ENCODE assay signal across 8 mouse cellular contexts in genomic region chr1:159233426-159233825, GRCm38 (mm10). TPM values are rescaled to one million over a fixed set of nuclear protein-coding genes. Genes with fewer than 3 reads are reported as not detected.
DNase-seq lines count a peak whose midpoint lies in the region; ATAC-seq and TF ChIP-seq lines count a peak whose summit lies in the region.

No protein-coding gene starts in this region.

- no peaks in the 10 kb centered on the region for H3K36me3 ChIP-seq in forebrain, embryonic 16.5 days (ENCODE audit: control insufficient read depth, insufficient read depth)
- H3K36me3 ChIP-seq in liver, postnatal 0 days (replicated peaks; ENCODE audit: insufficient read depth, low read length) = no peaks in the 10 kb centered on the region

- TF ChIP-seq CTCF in liver, postnatal 0 days (IDR thresholded peaks at IDR 0.05; ENCODE audit: low read depth) = no peak

- DNase-seq in 3T3-L1 (ENCODE audit: low read depth, low spot score) = peak; percentile 63
- DNase-seq in CD4-positive helper T cell, adult 2 months (ENCODE audit: low read depth, low spot score) = peak; percentile 5
- DNase-seq in liver, postnatal 0 days = no peak
- no peak for DNase-seq in thymus, adult 18-20 months
- DNase-seq in MN1 (ENCODE audit: low spot score) = no peak
- no peak for DNase-seq in urinary bladder, adult 18-20 months (ENCODE audit: low spot score in 2 of 2)
- no peak for DNase-seq in gastrocnemius, postnatal 36 days

- no peak for TF ChIP-seq EP300 in liver, postnatal 0 days (IDR thresholded peaks at IDR 0.05; ENCODE audit: low read depth)

- no peaks in the 10 kb centered on the region for H3K27me3 ChIP-seq in forebrain, embryonic 16.5 days (replicated peaks; ENCODE audit: control insufficient read depth, insufficient read depth, low read length)
- H3K27me3 ChIP-seq in liver, postnatal 0 days (ENCODE audit: insufficient read depth, low read length) = no peaks in the 10 kb centered on the region

- peak overlapping the region; percentile 86 for H3K4me2 ChIP-seq in forebrain, embryonic 16.5 days (ENCODE audit: low read length)
- H3K4me2 ChIP-seq in liver, postnatal 0 days (ENCODE audit: low read depth, low read length) = peak overlapping the region; percentile 80

- peak overlapping the region; percentile 56 for H3K4me3 ChIP-seq in forebrain, embryonic 16.5 days (replicated peaks; ENCODE audit: low read length)
- H3K4me3 ChIP-seq in liver, postnatal 0 days (ENCODE audit: low read depth, low read length) = peak overlapping the region; percentile 74

- H3K9ac ChIP-seq in forebrain, embryonic 16.5 days (replicated peaks; ENCODE audit: low read depth, low read length) = peak overlapping the region; percentile 65
- H3K9ac ChIP-seq in liver, postnatal 0 days (replicated peaks) = peak overlapping the region; percentile 80

- H3K4me1 ChIP-seq in forebrain, embryonic 16.5 days (replicated peaks; ENCODE audit: control insufficient read depth, insufficient read depth, low read length) = peaks cover 19% of the 10 kb centered on the region
- H3K4me1 ChIP-seq in liver, postnatal 0 days (ENCODE audit: insufficient read depth) = peaks cover 28% of the 10 kb centered on the region

- H3K27ac ChIP-seq in forebrain, embryonic 16.5 days (ENCODE audit: low read length) = no peak overlapping the region
- H3K27ac ChIP-seq in liver, postnatal 0 days (ENCODE audit: low read depth) = peak overlapping the region; percentile 96

- 22% methylated on average over 5 of the region's 5 CpGs for whole genome bisulfite sequencing in forebrain, embryonic 16.5 days
- 9% methylated on average over 5 of the region's 5 CpGs for WGBS in liver, postnatal 0 days (ENCODE audit: insufficient replicate concordance)

- no peaks in the 10 kb centered on the region for H3K9me3 ChIP-seq in forebrain, embryonic 16.5 days (ENCODE audit: control insufficient read depth, low read length)
- no peaks in the 10 kb centered on the region for H3K9me3 ChIP-seq in liver, postnatal 0 days (ENCODE audit: low read length)

- ATAC-seq in forebrain, embryonic 16.5 days = no peak
- ATAC-seq in liver, postnatal 0 days = no peak

- intact Hi-C loops in gastrocnemius, postnatal 36 days (cut with DNase I) = no loop called here

RNA-seq across cellular contexts. Expression of gene Cop1, which starts 1.3 kb away (rescaled TPM):
- 24.3 and 26.0 TPM in 2 replicates for polyA plus RNA-seq in forebrain, embryonic 16.5 days (2015; fragmentation: Nextera tagmentation; extraction: Ambion mirVana)
- 32.8 and 33.2 TPM in 2 replicates for polyA plus RNA-seq in liver, postnatal 0 days (2015; fragmentation: Nextera tagmentation; extraction: Ambion mirVana)
- total RNA-seq in gastrocnemius, postnatal 36 days (2021) = 100 to 1,000 TPM; 131 to 135 TPM

Comparison
In these comparisons a context has a peak if more than half of its experiments do, and no peak if none do; other contexts are left out.
1. DNase-seq: peak in 3T3-L1 (single experiment) and CD4-positive helper T cell, adult 2 months (single experiment); none in liver, postnatal 0 days (single experiment), thymus, adult 18-20 months (0 of 2), MN1 (single experiment), urinary bladder, adult 18-20 months (0 of 2) and gastrocnemius, postnatal 36 days (0 of 2).